Comparison of ENCODE assay signal across 9 mouse cellular contexts in the genomic region with DNA sequence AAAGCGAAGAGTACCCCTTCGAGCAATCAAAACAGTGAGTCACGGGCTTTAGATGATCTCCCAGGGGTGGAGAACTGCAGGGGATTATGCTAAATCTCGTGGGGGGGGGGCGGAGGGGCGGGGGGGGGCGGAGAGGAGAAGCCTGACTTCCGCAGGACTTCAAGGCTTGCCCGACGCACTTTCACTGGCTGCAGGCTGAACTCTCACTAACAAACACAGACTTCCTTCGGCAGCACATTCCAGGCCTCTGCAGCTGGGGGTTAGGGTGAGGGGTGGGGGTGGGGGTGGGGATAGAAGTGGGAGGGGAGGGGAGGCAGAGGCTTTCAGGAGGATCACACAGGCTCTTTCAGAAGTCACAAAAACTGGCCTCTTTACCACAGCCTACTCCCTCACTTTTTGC. TPM values are rescaled to one million over a fixed set of nuclear protein-coding genes. Genes with fewer than 3 reads are reported as not detected.
A peak's percentile ranks its signal among the peaks of the same experiment; 100 is the strongest.
DNase-seq lines count a peak whose midpoint lies in the region; ATAC-seq and TF ChIP-seq lines count a peak whose summit lies in the region.
"Had no signal": no experiment of that assay in that cellular context is flagged by ENCODE, and none has a peak within 500 bp of the region (broad histone marks: within the 10 kb centered on the region; RNA-seq: fewer than 3 reads in every experiment).

No protein-coding gene starts in this region.

- H3K9me3 ChIP-seq in forebrain, embryonic 16.5 days (ENCODE audit: control insufficient read depth, low read length) = no peaks in the 10 kb centered on the region
- H3K9me3 ChIP-seq in limb, embryonic 11.5 days (ENCODE audit: control insufficient read depth, low read length) = no peaks in the 10 kb centered on the region
- no peaks in the 10 kb centered on the region for H3K9me3 ChIP-seq in midbrain, embryonic 16.5 days (replicated peaks; ENCODE audit: control insufficient read depth, low read length, poor library complexity, severe bottlenecking)

- H3K36me3 ChIP-seq in forebrain, embryonic 16.5 days (ENCODE audit: control insufficient read depth, insufficient read depth) = no peaks in the 10 kb centered on the region
- H3K36me3 ChIP-seq in limb, embryonic 11.5 days (ENCODE audit: control insufficient read depth, insufficient read depth, low read length) = no peaks in the 10 kb centered on the region
- H3K36me3 ChIP-seq in midbrain, embryonic 16.5 days (ENCODE audit: control insufficient read depth, insufficient read depth, low read length) = no peaks in the 10 kb centered on the region
- H3K36me3 ChIP-seq in thymus, adult 2 months (ENCODE audit: control insufficient read depth, insufficient read depth, low read length) = no peaks in the 10 kb centered on the region

- peak overlapping the region; percentile 32 for H3K4me2 ChIP-seq in forebrain, embryonic 16.5 days (ENCODE audit: low read length)
- H3K4me2 ChIP-seq in limb, embryonic 11.5 days (ENCODE audit: low read depth, severe bottlenecking) = peak overlapping the region; percentile 46
- H3K4me2 ChIP-seq in midbrain, embryonic 16.5 days (ENCODE audit: low read length) = peak overlapping the region; percentile 28; the same call in 1 of the 2 replicates

- H3K27ac ChIP-seq in forebrain, embryonic 16.5 days (ENCODE audit: low read length) = no peak overlapping the region
- 0 out of 2 replicates have a peak overlapping the region, but pooled peaks have one; percentile 47 for H3K27ac ChIP-seq in limb, embryonic 11.5 days (replicated peaks; ENCODE audit: low read depth, low read length)
- no peak overlapping the region for H3K27ac ChIP-seq in midbrain, embryonic 16.5 days (ENCODE audit: low read length)
- H3K27ac ChIP-seq in thymus, adult 2 months (ENCODE audit: control insufficient read depth, insufficient read depth, low read length) = no peak overlapping the region

- H3K27me3 ChIP-seq in forebrain, embryonic 16.5 days (replicated peaks; ENCODE audit: control insufficient read depth, insufficient read depth, low read length) = no peaks in the 10 kb centered on the region; the same call in 1 of the 2 replicates
- H3K27me3 ChIP-seq in limb, embryonic 11.5 days (ENCODE audit: control insufficient read depth, insufficient read depth, low read length) = no peaks in the 10 kb centered on the region
- H3K27me3 ChIP-seq in midbrain, embryonic 16.5 days (ENCODE audit: control insufficient read depth, insufficient read depth, low read depth, low read length) = no peaks in the 10 kb centered on the region
- no peaks in the 10 kb centered on the region for H3K27me3 ChIP-seq in thymus, adult 2 months (ENCODE audit: control insufficient read depth, insufficient read depth, low read length)

- under 1% methylated on average over 9 of the region's 11 CpGs for WGBS in forebrain, embryonic 16.5 days
- 0% methylated on average over 8 of the region's 11 CpGs for WGBS in limb, embryonic 11.5 days
- WGBS in midbrain, embryonic 16.5 days = 1% methylated on average over 9 of the region's 11 CpGs
- 2% methylated on average over 11 of the region's 11 CpGs for WGBS in thymus, adult 2 months

- H3K9ac ChIP-seq in forebrain, embryonic 16.5 days (replicated peaks; ENCODE audit: low read depth, low read length) = no peak overlapping the region
- peak overlapping the region; percentile 37; the same call in 1 of the 2 replicates for H3K9ac ChIP-seq in limb, embryonic 11.5 days (ENCODE audit: low read length)
- H3K9ac ChIP-seq in midbrain, embryonic 16.5 days (ENCODE audit: low read depth, low read length) = no peak overlapping the region

- ATAC-seq in forebrain, embryonic 16.5 days = 0 out of 2 replicates have a peak, but pooled peaks have one; percentile 64
- peak; percentile 53; the same call in 1 of the 2 replicates for ATAC-seq in limb, embryonic 11.5 days (ENCODE audit: insufficient number of reproducible peaks, low FRiP score, low TSS enrichment, low read depth)
- peak; percentile 68 for ATAC-seq in midbrain, embryonic 16.5 days

- peak; percentile 46 for DNase-seq in adrenal gland, postnatal 10 days
- no peak for DNase-seq in adrenal gland, adult 2 months
- peak; percentile 53 for DNase-seq in limb, embryonic 11.5 days (ENCODE audit: low spot score)
- DNase-seq in spleen, postnatal 36 days (ENCODE audit: low spot score in 2 of 2) = no peak
- DNase-seq in cerebellum, postnatal 36 days = no peak
- no peak for DNase-seq in thymus, adult 2 months

- no peak for TF ChIP-seq POLR2A in thymus, adult 2 months (IDR thresholded peaks at IDR 0.05; ENCODE audit: control insufficient read depth, extremely low read depth, insufficient read depth, low read length, poor library complexity)

- H3K4me3 ChIP-seq in forebrain, embryonic 16.5 days (replicated peaks; ENCODE audit: low read length) = no peak overlapping the region; the same call in 1 of the 2 replicates
- peak overlapping the region; percentile 15; the same call in 1 of the 2 replicates for H3K4me3 ChIP-seq in limb, embryonic 11.5 days (ENCODE audit: low read depth, low read length)
- no peak overlapping the region for H3K4me3 ChIP-seq in midbrain, embryonic 16.5 days (ENCODE audit: low read depth, low read length)
- H3K4me3 ChIP-seq in thymus, adult 2 months (ENCODE audit: control insufficient read depth, insufficient read depth, low read length) = no peak overlapping the region
- H3K4me3 ChIP-seq: erythroblast, embryonic 14.5 days had no signal

- H3K4me1 ChIP-seq in forebrain, embryonic 16.5 days (replicated peaks; ENCODE audit: control insufficient read depth, insufficient read depth, low read length) = peaks cover 2% of the 10 kb centered on the region; the same call in 1 of the 2 replicates
- H3K4me1 ChIP-seq in limb, embryonic 11.5 days (ENCODE audit: control insufficient read depth, insufficient read depth, low read length) = no peaks in the 10 kb centered on the region
- H3K4me1 ChIP-seq in midbrain, embryonic 16.5 days (ENCODE audit: control insufficient read depth, insufficient read depth, low read length) = peaks cover 9% of the 10 kb centered on the region
- no peaks in the 10 kb centered on the region for H3K4me1 ChIP-seq in thymus, adult 2 months (replicated peaks; ENCODE audit: control insufficient read depth, insufficient read depth, low read length)

- TF ChIP-seq CTCF in thymus, adult 2 months (IDR thresholded peaks at IDR 0.05; ENCODE audit: borderline replicate concordance, control insufficient read depth, extremely low read depth, insufficient read depth, low read length, poor library complexity) = no peak

RNA-seq across cellular contexts. Expression of a gene that starts 27.5 kb away (rescaled TPM):
- 10 to 100 TPM; 81.0 to 82.3 TPM for total RNA-seq in adrenal gland, postnatal 10 days (2021)
- 100 to 1,000 TPM in 1 of 2 experiments, 10 to 100 TPM in 1; 92.5 to 190 TPM for total RNA-seq in adrenal gland, adult 2 months (2021)
- polyA plus RNA-seq in adrenal gland, adult 2 months (2012; rRNA removed) = 180 and 195 TPM in 2 replicates
- 6.9 and 7.2 TPM in 2 replicates for polyA plus RNA-seq in forebrain, embryonic 16.5 days (2015; fragmentation: Nextera tagmentation; extraction: Ambion mirVana)
- 0.85 and 1.3 TPM in 2 replicates for polyA plus RNA-seq in limb, embryonic 11.5 days (2014; fragmentation: Nextera tagmentation; extraction: Ambion mirVana)
- 7.7 and 8.0 TPM in 2 replicates for polyA plus RNA-seq in midbrain, embryonic 16.5 days (2015; fragmentation: Nextera tagmentation; extraction: Ambion mirVana)
- polyA plus RNA-seq in thymus, adult 2 months (2012; rRNA removed) = 0.41 and 0.49 TPM in 2 replicates
- polyA plus RNA-seq: erythroblast, embryonic 14.5 days had no signal

Comparison
In these comparisons a context has a peak if more than half of its experiments do, and no peak if none do; other contexts are left out.
1. DNase-seq: peak in adrenal gland, postnatal 10 days (single experiment) and limb, embryonic 11.5 days (single experiment); none in adrenal gland, adult 2 months (single experiment), spleen, postnatal 36 days (0 of 2), cerebellum, postnatal 36 days (0 of 2) and thymus, adult 2 months (single experiment).
2. RNA of a gene that starts 27.5 kb away (polyA plus RNA-seq): 180 to 195 TPM in adrenal gland, adult 2 months; 7.7 to 8.0 TPM in midbrain, embryonic 16.5 days, 6.9 to 7.2 TPM in forebrain, embryonic 16.5 days, 0.85 to 1.3 TPM in limb, embryonic 11.5 days and 0.41 to 0.49 TPM in thymus, adult 2 months; every median in the first group is over 10 times any median in the second.
3. Peak in every context shown above with its lines, with median percentiles within 50 percentile points of each other: ATAC-seq and H3K4me2 ChIP-seq.